Mouse (Mus musculus): ENCODE results near the gene Snrpb.

The Snrpb gene

GRCm38 (mm10) chr2:130129687-130130086 is 49.5 kb downstream of the Snrpb start:
- no peak for DNase-seq

GRCm38 (mm10) chr2:130126073-130126472 is 53.1 kb downstream of the Snrpb start:
- no peak for DNase-seq

GRCm38 (mm10) chr2:130125279-130126059 is 53.7 kb downstream of the Snrpb start:
- DNase-seq, result no peak

All from kidney, adult 18-20 months (tissue).